9 mouse cellular contexts compared by ENCODE assay signal in the genomic region with DNA sequence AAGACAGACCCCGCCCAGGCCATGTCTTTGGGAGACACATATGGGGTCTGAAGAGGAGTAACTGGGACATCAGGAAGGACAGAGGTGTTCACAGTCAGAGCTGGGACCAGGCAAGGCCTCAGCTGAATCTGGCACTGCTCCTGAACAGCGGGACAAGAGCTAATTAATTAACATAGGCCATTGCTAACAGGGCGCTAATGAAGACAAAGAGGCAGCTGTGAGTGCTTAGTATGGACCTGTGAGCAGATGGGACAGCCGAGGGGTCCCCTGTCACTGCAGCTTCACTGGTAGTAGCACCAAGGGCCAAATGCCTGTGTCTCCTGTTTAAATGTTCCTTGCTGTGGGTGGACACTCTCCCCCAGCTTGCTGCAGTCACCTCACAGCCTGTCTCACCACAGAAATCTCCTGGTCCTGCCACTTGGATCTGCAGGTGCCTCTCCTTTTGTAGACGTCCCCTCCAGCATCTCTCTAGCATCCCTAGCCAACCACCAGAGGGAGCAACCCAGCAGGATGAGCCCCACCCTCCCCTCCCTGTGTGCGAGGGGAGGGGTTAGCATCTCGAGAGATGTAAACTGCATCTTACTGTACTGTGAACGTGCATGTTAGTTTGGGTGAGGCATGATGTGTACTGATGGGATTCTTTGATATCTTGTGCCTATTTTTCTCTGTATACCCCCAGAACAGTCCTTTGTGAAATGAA. TPM values are rescaled to one million over a fixed set of nuclear protein-coding genes. Genes with fewer than 3 reads are reported as not detected.
DNase-seq lines count a peak whose midpoint lies in the region; ATAC-seq lines count a peak whose summit lies in the region.
"Had no signal": no experiment of that assay in that cellular context is flagged by ENCODE, and none has a peak within 500 bp of the region (broad histone marks: within the 10 kb centered on the region; RNA-seq: fewer than 3 reads in every experiment).

No protein-coding gene starts in this region.

- peak; percentile 37 for DNase-seq in adrenal gland, adult 2 months
- DNase-seq in adrenal gland, adult 8-10 months: no peak
- peak; percentile 79 for DNase-seq in 416B (ENCODE audit: low read depth)
- DNase-seq in c-Kit-positive CD71-positive TER-119-negative erythroid progenitor cells, embryonic 14.5 days (ENCODE audit: low read depth): peak; percentile 33
- DNase-seq in kidney, postnatal 4 days: peak; percentile 70 to 79
- peak; percentile 85 for DNase-seq in midbrain, embryonic 14.5 days
- DNase-seq in thymus, postnatal 10 days (ENCODE audit: low spot score in 2 of 2): peak; percentile 52 to 80

- 16% methylated on average over 8 of the region's 8 CpGs for WGBS in forebrain, embryonic 13.5 days
- WGBS in midbrain, embryonic 14.5 days: 17% methylated on average over 8 of the region's 8 CpGs

- no peak overlapping the region for H3K9ac ChIP-seq in forebrain, embryonic 13.5 days
- H3K9ac ChIP-seq in midbrain, embryonic 14.5 days (replicated peaks; ENCODE audit: low read length): no peak overlapping the region

- ATAC-seq in forebrain, embryonic 13.5 days: peak; percentile 90
- peak; percentile 72; the same call in 1 of the 2 replicates for ATAC-seq in midbrain, embryonic 14.5 days (ENCODE audit: low FRiP score, low TSS enrichment)
- ATAC-seq: Patski had no signal

- H3K36me3 ChIP-seq in forebrain, embryonic 13.5 days (ENCODE audit: poor library complexity, severe bottlenecking): no peaks in the 10 kb centered on the region
- H3K36me3 ChIP-seq in midbrain, embryonic 14.5 days (ENCODE audit: control insufficient read depth, insufficient read depth, low read length): no peaks in the 10 kb centered on the region

- H3K4me3 ChIP-seq in forebrain, embryonic 13.5 days: no peak overlapping the region
- no peak overlapping the region for H3K4me3 ChIP-seq in midbrain, embryonic 14.5 days (replicated peaks; ENCODE audit: low read depth, low read length)

- H3K27me3 ChIP-seq in forebrain, embryonic 13.5 days: peaks cover 3% of the 10 kb centered on the region; the same call in 1 of the 2 replicates
- H3K27me3 ChIP-seq in midbrain, embryonic 14.5 days (ENCODE audit: control insufficient read depth, insufficient read depth, low read length): no peaks in the 10 kb centered on the region

- no peak overlapping the region for H3K4me2 ChIP-seq in forebrain, embryonic 13.5 days
- no peak overlapping the region for H3K4me2 ChIP-seq in midbrain, embryonic 14.5 days (ENCODE audit: low read length)

- no peaks in the 10 kb centered on the region for H3K9me3 ChIP-seq in forebrain, embryonic 13.5 days (replicated peaks)
- no peaks in the 10 kb centered on the region for H3K9me3 ChIP-seq in midbrain, embryonic 14.5 days (ENCODE audit: control insufficient read depth, low read length)

- H3K4me1 ChIP-seq in forebrain, embryonic 13.5 days: peaks cover 8% of the 10 kb centered on the region
- no peaks in the 10 kb centered on the region for H3K4me1 ChIP-seq in midbrain, embryonic 14.5 days (ENCODE audit: control insufficient read depth, insufficient read depth, low read length)

- H3K27ac ChIP-seq in forebrain, embryonic 13.5 days: peak overlapping the region; percentile 55; the same call in 1 of the 2 replicates
- peak overlapping the region; percentile 32; the same call in 1 of the 2 replicates for H3K27ac ChIP-seq in midbrain, embryonic 14.5 days (replicated peaks; ENCODE audit: low read depth, low read length)

RNA-seq across cellular contexts. Expression of a gene that starts 8.3 kb away (rescaled TPM):
- total RNA-seq in adrenal gland, adult 2 months (2021): under 1 TPM; 0.14 to 0.23 TPM
- 0.58 and 0.90 TPM in 2 replicates for polyA plus RNA-seq in adrenal gland, adult 2 months (2012; rRNA removed)
- under 1 TPM in 3 of 4 experiments, not detected in 1; 0.14 to 0.30 (median 0.23) TPM for total RNA-seq in adrenal gland, adult 8-10 months (2022)
- polyA plus RNA-seq in forebrain, embryonic 13.5 days (2015; fragmentation: Nextera tagmentation; extraction: Ambion mirVana): 7.3 and 7.8 TPM in 2 replicates
- polyA plus RNA-seq in midbrain, embryonic 14.5 days (2014; fragmentation: Nextera tagmentation; extraction: Ambion mirVana): 18.6 and 28.6 TPM in 2 replicates

RNA-seq across cellular contexts. Expression of a gene that starts 29.2 kb away (rescaled TPM):
- total RNA-seq in adrenal gland, adult 2 months (2021): 10 to 100 TPM; 30.2 to 46.7 TPM
- 68.7 and 99.1 TPM in 2 replicates for polyA plus RNA-seq in adrenal gland, adult 2 months (2012; rRNA removed)
- 10 to 100 TPM; 24.3 to 64.6 (median 44.3) TPM for total RNA-seq in adrenal gland, adult 8-10 months (2022)
- 3.7 and 6.3 TPM in 2 replicates for polyA plus RNA-seq in forebrain, embryonic 13.5 days (2015; fragmentation: Nextera tagmentation; extraction: Ambion mirVana)
- polyA plus RNA-seq in midbrain, embryonic 14.5 days (2014; fragmentation: Nextera tagmentation; extraction: Ambion mirVana): 3.3 and 4.0 TPM in 2 replicates
